Mouse (Mus musculus) neutrophil, adult 5-6 weeks (primary cell): ENCODE data around the gene Rab5a. TPM values are rescaled to one million over a fixed set of nuclear protein-coding genes. Genes with fewer than 3 reads are reported as not detected.

ENCODE experiments used
- ATAC-seq: fragments of 151-379, 151-347 bp; 2 replicates; pipeline ENCODE4 v1.8.0; 2017; ENCODE audit warnings: mild to moderate bottlenecking, moderate TSS enrichment; ENCODE audit not compliant: insufficient number of reproducible peaks, poor library complexity, low FRiP score, severe bottlenecking; ENCODE audit errors: extremely low read depth
- total RNA-seq: library from RNA; stranded (forward); fragments of 200-1000 nt; gene quantifications from 2 replicates; pipeline ENCODE4 v1.2.3, GENCODE M21; 2017

The Rab5a gene
- 88.0 and 88.5 TPM in 2 replicates for total RNA-seq

DNA sequence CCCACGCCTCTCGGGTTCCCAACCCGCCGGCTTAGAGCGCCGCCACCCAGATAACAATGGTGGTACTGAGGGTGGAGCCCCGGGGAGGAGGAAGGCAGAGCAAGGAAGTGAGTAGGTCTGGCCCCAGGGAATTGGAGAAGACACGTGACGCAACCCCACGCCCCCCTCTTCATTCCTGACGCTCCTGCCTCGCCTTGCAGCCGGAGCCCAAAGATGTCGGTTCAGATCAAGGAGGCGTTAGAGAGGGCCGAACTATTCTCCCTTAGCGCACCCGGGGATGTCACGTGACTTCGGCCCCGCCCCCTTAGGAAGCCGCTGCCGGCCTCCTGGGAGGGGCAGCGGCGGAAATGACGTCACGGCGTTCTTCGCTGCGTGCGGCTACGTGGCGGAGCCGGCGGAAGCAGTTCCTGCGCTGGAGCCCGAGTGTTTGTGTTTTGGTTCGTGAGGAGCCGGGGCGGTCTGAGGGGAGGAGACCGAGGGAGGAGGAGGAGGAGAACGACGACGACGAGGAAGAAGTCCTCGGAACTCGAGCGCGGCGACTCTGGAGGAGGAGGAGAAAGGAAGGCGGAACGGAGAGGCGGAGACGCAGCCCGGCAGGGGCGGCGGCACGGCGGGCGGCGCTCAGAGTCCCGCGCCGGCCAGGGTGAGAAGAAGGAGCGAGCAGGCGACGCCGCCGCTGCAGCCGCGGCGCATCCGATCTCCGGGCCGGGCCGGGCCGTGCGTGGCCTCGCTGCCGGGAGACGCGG is at the start of gene Rab5a:
TSS of gene Rab5a (plus strand) at position 377 of the 746 bp plus-strand sequence.
- peak; percentile 93 for ATAC-seq

DNA sequence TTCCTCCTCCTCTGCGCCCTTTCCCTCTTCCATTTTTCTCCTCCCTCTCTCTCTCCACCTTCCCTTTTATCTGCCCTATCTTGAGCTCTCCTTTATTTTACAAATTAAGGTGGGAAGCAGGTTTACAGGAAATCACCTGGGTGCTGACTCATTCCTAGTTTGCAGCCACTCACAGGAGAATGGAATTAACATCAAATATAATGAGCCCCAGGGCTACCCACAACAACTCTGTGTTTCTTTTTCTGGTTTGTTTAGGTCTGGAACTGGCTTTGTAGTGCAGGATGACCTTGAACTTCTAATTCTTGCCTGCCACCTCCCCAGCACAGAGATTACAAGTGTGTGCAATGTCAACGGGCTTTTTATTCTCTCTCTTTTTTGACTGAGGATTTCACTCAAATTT is 22.9 kb upstream of the Rab5a start:
- ATAC-seq = no peak

DNA sequence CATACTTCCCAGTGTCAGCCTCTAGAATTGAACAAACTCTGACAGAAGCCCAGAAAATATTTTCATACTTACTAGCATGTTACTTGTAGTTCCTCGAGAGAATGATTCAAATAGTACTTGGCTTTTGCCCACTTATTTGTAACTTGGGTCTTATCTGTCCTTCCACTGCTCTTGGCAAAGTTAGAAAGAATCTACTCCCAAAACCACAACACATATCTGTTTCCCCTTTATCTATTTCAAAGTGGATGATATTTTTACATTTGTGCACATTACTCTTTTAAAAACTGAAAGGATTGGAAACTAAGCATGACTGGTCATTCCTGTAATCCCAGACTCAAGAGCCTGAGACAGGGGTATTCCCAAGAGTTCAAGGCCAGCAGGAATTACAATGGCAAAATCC is 22.3 kb upstream of the Rab5a start:
- no peak for ATAC-seq

DNA sequence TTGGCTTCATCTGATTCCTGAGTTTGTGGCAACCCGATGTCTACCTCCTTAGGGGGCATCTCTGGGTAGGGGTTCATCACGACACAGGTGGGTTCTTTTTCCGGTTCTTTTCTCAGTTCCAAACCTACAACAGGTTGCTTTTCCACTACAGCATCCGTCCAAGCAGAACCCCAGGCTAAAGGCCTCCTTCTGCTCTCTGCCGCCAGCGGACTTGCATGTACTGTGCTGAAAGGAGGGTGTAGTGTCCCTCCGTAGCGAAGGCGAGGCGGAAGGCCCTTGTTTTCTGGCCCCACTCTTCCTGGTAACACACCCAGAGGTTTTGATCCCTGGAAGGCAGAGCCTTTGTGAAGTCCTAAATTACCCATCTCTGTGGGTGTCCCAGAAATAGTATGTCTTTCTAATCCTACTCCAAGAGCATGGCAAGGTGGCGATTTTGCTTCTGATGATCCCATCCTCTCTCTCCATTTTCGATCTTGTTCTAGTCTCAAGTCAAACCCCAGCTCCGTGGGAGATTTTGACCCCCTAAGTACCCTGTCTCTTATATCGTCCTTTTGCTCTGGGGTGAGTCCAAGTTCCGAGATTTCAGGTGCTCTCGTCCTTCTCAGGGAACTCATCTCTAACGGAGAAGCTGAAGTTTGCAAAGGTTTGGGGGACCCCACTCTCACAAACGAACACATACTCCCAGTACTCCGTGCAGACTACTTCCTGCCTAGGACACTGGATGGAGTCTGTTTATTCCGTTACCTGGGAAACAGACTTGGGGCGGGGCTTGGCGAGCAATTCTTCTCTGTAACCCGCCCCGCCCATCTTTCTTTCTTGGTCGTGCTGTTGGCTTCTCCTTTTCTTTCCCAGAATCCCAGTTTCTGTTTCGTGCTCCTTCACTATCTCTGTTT is 16.2 kb upstream of the Rab5a start, which contains the start of gene Efhb:
TSS of gene Efhb (minus strand) at position 719 of the 893 bp plus-strand sequence.
- 0 out of 2 replicates have a peak, but pooled peaks have one; percentile 18 for ATAC-seq

DNA sequence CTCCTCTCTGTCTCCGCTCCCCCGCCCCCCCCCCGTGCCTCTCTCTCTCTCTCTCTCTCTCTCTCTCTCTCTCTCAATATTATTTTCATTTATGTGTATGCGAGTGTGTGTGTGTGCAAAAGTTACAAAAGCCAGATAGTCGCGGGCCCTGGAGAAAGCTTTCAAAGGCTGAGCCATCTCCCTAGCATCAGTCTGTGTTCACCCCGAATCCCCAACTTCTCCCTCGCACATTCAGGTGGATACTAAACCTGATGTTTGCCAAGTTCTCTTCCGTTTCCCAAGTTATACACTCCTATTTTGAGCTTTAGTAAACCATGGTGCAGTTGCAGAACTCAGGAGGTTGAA is 15.6 kb upstream of the Rab5a start:
- no peak for ATAC-seq

DNA sequence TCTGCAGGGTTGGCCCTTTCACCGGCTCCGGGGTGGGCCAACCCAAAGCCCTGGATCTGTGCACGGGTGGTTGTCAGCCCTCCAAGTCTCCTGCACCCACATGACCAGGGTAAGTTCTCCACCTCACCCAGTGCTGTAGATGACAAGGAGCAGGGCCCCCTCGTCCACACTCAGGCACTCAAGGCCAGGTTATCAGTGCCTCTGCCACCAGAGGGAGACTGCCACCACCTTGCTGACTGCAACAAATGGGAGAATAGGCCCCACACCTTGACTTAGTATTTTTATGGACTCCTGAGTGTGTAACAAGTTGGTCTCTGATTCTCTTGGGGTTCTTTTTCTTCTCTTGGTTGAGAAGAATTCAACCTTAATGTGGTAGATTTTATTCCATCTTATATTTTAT is 13.5 kb upstream of the Rab5a start:
- ATAC-seq = no peak

DNA sequence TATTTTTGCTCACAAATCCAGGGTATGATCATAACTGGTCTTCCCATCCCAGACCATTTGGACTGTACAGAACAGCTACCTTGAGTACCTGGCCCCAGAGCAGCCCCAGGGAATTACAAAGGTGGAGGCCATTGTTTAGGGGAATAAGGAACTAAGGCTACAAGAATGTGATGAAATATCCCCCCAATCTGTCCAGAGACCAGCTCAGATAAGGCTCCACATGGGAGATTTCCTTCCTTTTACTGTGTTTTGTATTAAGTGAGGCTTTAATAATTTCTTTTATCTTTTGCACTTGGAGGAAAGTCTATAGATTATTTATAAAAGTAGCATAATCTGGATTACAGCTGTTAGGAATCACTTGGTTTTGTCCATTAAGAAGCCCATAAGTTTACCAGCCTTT is 10.3 kb upstream of the Rab5a start:
- no peak for ATAC-seq

DNA sequence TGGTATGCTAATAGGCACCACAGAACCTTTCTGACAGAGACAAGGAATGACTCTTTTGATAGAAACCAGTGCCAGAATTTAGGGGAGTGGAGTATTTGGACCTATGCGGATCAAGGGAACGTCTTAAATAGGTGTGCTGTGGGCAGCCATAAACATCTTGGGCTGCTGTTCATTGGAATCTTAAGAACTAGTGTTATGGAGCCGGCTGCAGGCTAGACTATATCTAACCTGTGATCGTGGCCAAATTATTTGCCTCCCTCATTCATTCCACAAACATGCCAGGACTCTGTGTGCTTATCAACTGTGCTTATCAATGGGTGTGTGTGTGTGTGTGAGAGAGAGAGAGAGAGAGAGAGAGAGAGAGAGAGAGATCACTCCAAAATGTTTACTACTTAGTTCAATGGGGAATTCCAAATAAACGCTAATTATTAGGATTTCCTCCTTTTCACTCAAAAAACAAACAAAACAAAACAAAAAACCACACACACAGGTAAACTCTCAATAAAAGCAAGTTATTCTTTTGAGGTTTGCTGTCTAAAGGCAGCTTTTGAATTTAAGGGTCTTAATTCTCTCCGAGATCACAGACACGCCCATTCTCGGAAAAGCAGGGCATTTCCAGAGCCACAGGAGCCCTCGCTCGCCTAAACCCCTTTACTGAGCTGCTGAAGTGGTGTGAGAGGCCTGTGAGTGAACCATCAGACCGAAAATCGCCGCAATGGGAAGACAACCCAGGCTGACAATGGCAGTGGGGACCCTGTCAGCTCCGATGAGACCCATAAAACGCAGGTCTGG is 772 bp upstream of the Rab5a start:
- ATAC-seq = no peak

DNA sequence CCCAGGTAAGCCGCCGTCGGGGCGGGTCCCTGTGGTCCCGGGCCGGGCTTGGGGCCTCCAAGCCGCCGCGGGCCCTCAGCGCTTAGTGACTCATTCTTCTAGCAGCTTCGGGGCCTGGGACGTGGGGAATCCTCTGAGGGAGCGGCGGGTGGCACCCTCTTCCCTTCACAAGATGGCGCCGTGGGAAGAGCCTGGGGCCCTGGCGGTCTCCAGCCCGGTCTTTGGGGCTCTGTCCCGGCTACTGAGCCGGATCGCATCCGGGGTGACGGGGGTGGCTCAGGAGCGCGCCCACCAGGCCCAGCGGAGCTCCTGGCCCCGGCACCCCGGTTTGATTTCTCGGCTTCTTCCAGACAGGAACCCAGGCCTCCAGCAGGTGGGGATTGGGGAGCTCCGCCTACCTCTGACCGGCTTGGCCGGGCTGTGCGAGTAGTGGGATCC is 589 bp downstream of the Rab5a start:
- ATAC-seq = no peak

DNA sequence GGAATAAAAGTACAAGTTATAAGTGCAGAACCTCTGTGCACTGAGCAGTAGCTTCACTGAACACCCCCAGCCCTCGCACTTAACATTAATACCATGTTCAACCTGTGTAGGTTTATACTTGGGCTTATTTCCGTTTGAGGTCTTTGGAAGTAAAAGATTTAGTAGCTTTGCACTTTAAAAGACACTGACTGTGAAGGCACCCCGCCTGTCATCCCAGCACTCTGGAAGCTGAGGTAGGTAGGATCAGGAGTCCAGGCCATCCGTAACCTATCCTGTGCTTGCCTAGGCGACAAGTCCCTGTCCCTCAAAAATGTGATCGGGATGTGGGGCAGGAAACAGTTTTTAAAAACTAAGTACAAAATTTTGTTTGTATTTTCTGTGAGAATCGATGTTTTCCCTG is 1.4 kb downstream of the Rab5a start:
- ATAC-seq = no peak

DNA sequence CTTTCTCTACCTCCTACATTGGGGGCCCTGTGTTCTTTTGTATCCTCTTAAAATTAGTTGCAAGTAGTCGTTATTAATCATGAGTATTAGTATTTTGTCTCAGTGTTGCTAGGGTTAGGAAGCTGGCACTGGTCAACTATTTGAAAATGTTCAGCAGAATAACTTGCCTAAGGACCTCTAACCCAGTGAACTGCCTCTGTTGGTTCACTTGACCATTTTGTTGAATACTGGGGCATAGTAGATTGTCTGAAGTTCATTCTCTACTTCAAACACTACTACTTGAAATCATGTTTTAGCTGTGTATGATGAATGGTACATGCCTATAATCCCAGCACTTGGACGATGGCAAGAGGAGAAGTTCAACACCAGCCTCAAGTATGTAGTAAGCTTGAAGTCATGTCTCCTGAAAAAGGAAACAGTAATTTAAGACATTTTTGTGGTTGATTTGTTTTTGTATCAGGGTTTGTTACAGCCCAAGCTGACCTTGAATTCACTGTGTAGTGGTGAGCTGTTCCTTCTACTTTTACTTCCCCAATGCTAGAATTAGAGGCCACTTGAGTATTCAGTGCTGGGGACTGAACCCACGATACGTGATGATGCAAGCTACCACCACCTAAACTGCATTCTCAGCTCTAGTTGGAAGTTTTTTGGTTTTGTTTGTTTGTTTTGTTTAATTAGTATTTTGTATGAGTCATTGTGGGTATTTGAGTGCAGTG is 9.4 kb downstream of the Rab5a start:
- peak; percentile 80; the same call in 1 of the 2 replicates for ATAC-seq

DNA sequence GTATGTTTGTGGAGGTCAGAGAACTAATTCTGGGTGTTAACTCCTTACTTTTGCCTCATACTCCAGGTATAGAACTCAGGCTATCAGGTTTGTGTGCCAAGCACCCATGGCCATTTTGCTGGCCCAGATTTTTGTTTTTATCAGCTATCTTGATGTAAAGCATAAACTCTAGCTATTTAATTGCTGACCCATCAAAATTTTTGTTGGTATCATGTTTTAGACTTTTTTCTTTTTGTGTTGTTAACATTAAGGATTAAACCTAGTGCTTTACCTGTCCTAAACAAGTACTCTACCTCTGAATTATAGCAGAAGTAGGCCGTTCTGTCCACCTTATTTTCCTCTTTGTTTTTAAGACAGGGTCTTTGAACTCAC is 10.0 kb downstream of the Rab5a start:
- ATAC-seq = no peak

DNA sequence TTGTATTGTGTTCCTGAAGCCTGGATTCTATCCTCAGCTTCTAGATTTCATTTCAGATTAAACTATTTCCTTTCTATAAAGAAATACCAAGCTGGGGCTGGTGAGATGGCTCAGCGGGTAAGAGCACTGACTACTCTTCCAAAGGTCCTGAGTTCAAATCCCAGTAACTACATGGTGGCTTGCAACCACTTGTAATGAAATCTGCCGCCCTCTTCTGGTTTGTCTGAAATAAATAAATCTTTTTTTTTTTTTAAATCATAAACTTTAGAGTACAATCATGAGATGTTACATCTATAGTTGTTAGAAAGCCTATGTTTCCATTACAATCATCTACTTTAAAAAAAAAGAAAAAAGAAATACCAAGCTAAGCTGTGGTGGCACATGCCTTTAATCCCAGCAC is 23.9 kb downstream of the Rab5a start:
- no peak for ATAC-seq

DNA sequence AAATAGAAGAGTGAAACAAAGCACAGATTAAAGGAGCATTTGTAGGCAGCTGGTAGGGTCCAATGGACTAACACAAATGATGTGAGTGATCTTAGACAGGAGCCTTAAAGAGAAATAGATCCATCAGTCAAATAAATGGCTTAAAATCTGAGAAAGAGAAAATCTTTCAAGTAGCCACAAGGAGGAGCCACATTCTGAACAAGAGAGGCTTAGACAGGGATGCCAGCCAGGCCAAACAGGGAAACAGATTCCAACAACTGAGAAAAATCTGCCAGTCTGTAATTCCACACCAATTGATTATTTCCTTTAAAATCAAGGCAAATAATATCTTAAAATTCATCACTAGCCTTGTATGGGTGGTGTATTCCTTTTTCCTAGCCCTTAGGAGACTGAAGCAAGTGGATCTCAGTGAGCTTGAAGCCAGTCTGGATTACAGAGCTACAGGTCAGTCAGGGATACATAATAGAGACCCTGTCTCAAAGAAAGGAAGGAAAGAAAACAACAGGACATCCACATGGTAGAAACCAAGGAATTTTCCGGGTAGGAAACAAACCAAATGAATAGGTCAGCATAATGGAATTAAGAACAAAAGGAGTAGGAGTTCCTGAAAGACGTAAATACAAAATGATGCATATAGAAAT is 33.4 kb downstream of the Rab5a start:
- no peak for ATAC-seq

DNA sequence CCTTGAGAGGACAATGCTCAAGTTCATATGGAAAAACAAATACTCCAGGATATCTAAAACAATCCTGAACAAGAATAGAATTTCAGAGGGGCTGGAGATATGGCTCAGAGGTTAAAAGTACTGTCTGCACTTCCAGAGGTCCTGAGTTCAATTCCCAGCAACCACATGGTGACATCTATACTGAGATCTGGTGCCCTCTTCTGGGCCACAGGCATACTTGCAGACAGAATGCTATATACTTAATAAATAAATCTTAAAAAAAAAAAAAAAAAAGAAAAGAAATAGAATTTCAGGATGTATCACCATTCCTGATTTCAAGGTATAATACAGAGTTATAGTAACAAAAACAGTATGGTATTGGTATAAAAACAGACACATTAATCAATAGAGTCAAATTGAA is 40.3 kb downstream of the Rab5a start:
- ATAC-seq = no peak

DNA sequence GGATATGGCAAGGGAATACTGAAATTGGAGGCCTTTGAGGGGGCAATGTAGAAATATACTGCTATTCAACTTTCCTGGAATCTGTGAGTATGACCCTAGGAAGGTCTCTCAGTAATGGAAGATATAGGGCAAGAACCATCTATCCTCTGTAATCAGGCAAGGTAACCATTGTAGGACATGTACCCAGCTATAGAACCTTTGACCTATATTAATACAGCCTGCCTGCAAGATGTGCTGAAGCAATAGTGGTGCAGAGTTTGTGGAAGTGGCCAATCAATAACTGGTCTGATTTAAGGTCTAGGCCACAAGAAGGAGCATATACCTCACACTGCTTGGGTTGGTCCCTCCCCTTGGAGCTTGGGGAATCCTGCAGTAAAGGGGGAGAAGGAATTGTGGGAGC is 41.5 kb downstream of the Rab5a start:
- ATAC-seq = no peak

DNA sequence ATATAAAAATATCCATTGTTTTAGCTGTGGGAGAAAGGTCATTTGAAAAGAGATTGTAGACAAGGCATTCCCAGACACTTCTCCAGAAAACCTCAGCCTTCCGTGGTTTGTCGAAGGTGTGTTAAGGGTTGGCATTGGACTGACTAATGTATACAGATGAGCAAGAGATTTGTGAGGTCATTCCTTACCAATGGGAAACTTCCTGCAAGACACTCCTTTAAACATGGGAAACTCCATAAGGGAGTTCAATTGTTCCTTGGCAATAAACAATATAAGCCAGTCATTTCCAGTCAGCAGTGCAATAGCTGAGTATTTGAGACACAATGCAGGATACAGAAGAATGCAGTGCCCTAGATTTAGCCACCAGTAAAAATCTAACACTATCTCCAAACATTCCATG is 49.0 kb downstream of the Rab5a start:
- no peak for ATAC-seq

DNA sequence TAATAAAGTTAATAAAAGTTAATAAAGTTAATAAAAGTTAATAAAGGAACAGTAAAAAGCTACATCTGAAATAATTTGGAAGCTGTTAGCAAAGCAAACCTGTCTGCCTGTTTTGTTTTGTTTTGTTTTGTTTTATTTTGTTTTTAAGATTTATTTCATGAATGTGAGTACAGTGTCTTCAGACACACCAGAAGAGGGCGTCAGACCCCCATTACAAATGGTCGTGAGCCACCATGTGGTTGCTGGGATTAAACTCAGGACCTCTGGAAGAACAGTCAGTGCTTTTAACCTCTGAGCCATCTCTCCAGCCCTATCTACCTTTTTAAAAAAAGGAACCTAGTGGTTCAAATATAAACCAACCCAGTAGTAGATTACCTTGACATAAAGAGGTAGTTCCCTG is 52.1 kb downstream of the Rab5a start:
- no peak for ATAC-seq
